Mouse (Mus musculus): ENCODE measurements around the gene Micall1. TPM values are rescaled to one million over a fixed set of nuclear protein-coding genes. Genes with fewer than 3 reads are reported as not detected.

Gene Micall1
- total and polyA plus RNA-seq, 3 experiments: 1.7 to 8.9 (median 6.7) TPM

DNA sequence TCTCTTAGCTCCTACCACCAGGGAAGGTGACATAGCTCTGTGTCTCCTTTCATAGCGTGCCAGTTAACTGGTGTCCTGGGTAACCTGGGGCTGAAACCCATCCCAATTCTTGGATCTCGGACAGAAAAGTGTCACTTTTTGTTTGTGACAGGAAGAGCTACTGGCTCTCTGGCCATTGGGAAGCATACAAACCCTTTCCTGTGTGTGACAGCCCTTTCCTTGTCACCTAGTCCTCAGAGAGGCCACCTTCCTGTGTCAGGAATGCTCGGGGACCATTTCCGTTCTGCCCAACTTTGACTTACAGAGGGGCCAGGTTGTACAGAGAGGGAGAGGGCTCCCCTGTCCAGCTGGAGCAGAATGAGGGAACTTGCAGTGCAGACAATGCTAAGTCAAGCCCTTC lies 9.2 kb upstream of the Micall1 start:
- dilution Hi-C loops (cut with MboI; ENCODE audit: extremely low pct_ligation_motif_present, extremely low pct_unique_long_range_greater_than_20kb, low sequenced_read_pairs): no loop called here
- H3K4me3 ChIP-seq (replicated peaks in 1 of 3; ENCODE audit: low read depth in 2 of 3, low read length in 2 of 3, poor library complexity in 1 of 3): no peak overlapping the region
- no peaks in the 10 kb centered on the region for H3K9me3 ChIP-seq (replicated peaks; ENCODE audit: low read length)
- peaks cover 11 to 25% of the 10 kb centered on the region in 2 experiments for H3K36me3 ChIP-seq (replicated peaks in 1 of 2; ENCODE audit: control insufficient read depth in 1 of 2, insufficient read depth in 1 of 2, low read length in 1 of 2)
- H3K27me3 ChIP-seq (replicated peaks): no peaks in the 10 kb centered on the region
- DNase-seq (ENCODE audit: extremely low read depth): no peak
- H3K4me2 ChIP-seq (ENCODE audit: insufficient read depth, low read depth, poor library complexity, severe bottlenecking): no peak overlapping the region
- TF ChIP-seq POLR2A (IDR thresholded peaks at IDR 0.05; ENCODE audit: low read depth, low read length) (no peak), E2F4 (IDR thresholded peaks at IDR 0.05; ENCODE audit: insufficient replicate concordance, low read depth, low read length) (no peak), NRF1 (IDR thresholded peaks at IDR 0.05; ENCODE audit: low read depth, low read length) (no peak), KAT2A (IDR thresholded peaks at IDR 0.05; ENCODE audit: insufficient replicate concordance, low read length) (no peak), MAX (IDR thresholded peaks at IDR 0.05; ENCODE audit: low read length) (no peak), SIN3A (IDR thresholded peaks at IDR 0.05; ENCODE audit: low read length) (no peak), MYC (IDR thresholded peaks at IDR 0.05; ENCODE audit: low read depth, low read length) (no peak)
- H3K27ac ChIP-seq (ENCODE audit: insufficient read depth, low read depth): no peak overlapping the region
- H3K79me2 ChIP-seq (replicated peaks; ENCODE audit: control insufficient read depth, extremely low read depth, insufficient read depth, poor library complexity, severe bottlenecking): no peaks in the 10 kb centered on the region
- H3K9ac ChIP-seq (ENCODE audit: insufficient read depth, low read depth): no peak overlapping the region
- no peaks in the 10 kb centered on the region for H3K4me1 ChIP-seq (ENCODE audit: control insufficient read depth in 1 of 2, insufficient read depth in 2 of 2)
- in situ Hi-C loops (cut with MboI; ENCODE audit: low pct_ligation_motif_present, low pct_unique_long_range_greater_than_20kb, low sequenced_read_pairs): loop anchor here (5.0 kb wide), 1 partner anchor 38 kb away; no protein-coding TSS in a partner anchor

GRCm38 (mm10) chr15:79100391-79100790 lies 8.3 kb upstream of the Micall1 start:
- peaks cover 7 to 17% of the 10 kb centered on the region in 2 experiments for H3K36me3 ChIP-seq (replicated peaks in 1 of 2; ENCODE audit: control insufficient read depth in 1 of 2, insufficient read depth in 1 of 2, low read length in 1 of 2)
- no peak overlapping the region for H3K4me2 ChIP-seq (ENCODE audit: insufficient read depth, low read depth, poor library complexity, severe bottlenecking)
- H3K27ac ChIP-seq (ENCODE audit: insufficient read depth, low read depth): no peak overlapping the region
- TF ChIP-seq ELF1 (IDR thresholded peaks at IDR 0.05; ENCODE audit: low read depth, low read length): no peak
- TF ChIP-seq CTCF (conservative IDR thresholded peaks at IDR 0.05 in 1 of 2, IDR thresholded peaks at IDR 0.05 in 1 of 2; ENCODE audit: low read depth in 2 of 2, low read length in 2 of 2): no peak
- no peak for TF ChIP-seq USF1 (IDR thresholded peaks at IDR 0.05; ENCODE audit: low read depth, low read length)
- no peak for TF ChIP-seq MAX (IDR thresholded peaks at IDR 0.05; ENCODE audit: low read length)
- TF ChIP-seq GABPA (IDR thresholded peaks at IDR 0.05; ENCODE audit: insufficient replicate concordance, low read depth, low read length): no peak
- no peak for TF ChIP-seq USF2 (conservative IDR thresholded peaks at IDR 0.05; ENCODE audit: low read depth, low read length)
- TF ChIP-seq SMC3 (IDR thresholded peaks at IDR 0.05; ENCODE audit: low read depth, low read length): no peak
- TF ChIP-seq EP300 (IDR thresholded peaks at IDR 0.05; ENCODE audit: low read length): no peak
- no peak for TF ChIP-seq RCOR1 (conservative IDR thresholded peaks at IDR 0.05; ENCODE audit: low read depth, low read length)
- TF ChIP-seq MAFK (IDR thresholded peaks at IDR 0.05; ENCODE audit: insufficient replicate concordance, low read length): no peak
- no peak for TF ChIP-seq KAT2A (IDR thresholded peaks at IDR 0.05; ENCODE audit: insufficient replicate concordance, low read length)
- TF ChIP-seq BHLHE40 (IDR thresholded peaks at IDR 0.05; ENCODE audit: low read depth, low read length): no peak
- TF ChIP-seq JUND (conservative IDR thresholded peaks at IDR 0.05; ENCODE audit: low read depth, low read length): no peak
- no peak for TF ChIP-seq UBTF (IDR thresholded peaks at IDR 0.05; ENCODE audit: low read depth, low read length)
- TF ChIP-seq RAD21 (IDR thresholded peaks at IDR 0.05; ENCODE audit: low read depth, low read length): no peak
- TF ChIP-seq MEF2A (IDR thresholded peaks at IDR 0.05; ENCODE audit: borderline replicate concordance, low read depth, low read length): no peak
- no peak for TF ChIP-seq ZNF384 (IDR thresholded peaks at IDR 0.05; ENCODE audit: low read depth, low read length)
- TF ChIP-seq JUN (IDR thresholded peaks at IDR 0.05; ENCODE audit: insufficient read depth, low read depth, low read length): no peak
- no peak overlapping the region for H3K4me3 ChIP-seq (replicated peaks in 1 of 3; ENCODE audit: low read depth in 2 of 3, low read length in 2 of 3, poor library complexity in 1 of 3)
- no peaks in the 10 kb centered on the region for H3K9me3 ChIP-seq (replicated peaks; ENCODE audit: low read length)
- no peaks in the 10 kb centered on the region for H3K27me3 ChIP-seq (replicated peaks)
- H3K4me1 ChIP-seq (ENCODE audit: control insufficient read depth in 1 of 2, insufficient read depth in 2 of 2): no peaks in the 10 kb centered on the region
- no peaks in the 10 kb centered on the region for H3K79me2 ChIP-seq (replicated peaks; ENCODE audit: control insufficient read depth, extremely low read depth, insufficient read depth, poor library complexity, severe bottlenecking)
- no peak for DNase-seq (ENCODE audit: extremely low read depth)
- H3K9ac ChIP-seq (ENCODE audit: insufficient read depth, low read depth): no peak overlapping the region
- dilution Hi-C loops (cut with MboI; ENCODE audit: extremely low pct_ligation_motif_present, extremely low pct_unique_long_range_greater_than_20kb, low sequenced_read_pairs): no loop called here
- in situ Hi-C loops (cut with MboI; ENCODE audit: low pct_ligation_motif_present, low pct_unique_long_range_greater_than_20kb, low sequenced_read_pairs): no loop called here

Measured in CH12.LX (cell line).